Mouse (Mus musculus) cerebellum, adult 11 months (tissue): ENCODE measurements around the gene Klrb1.

Source experiments
- DNase-seq: peaks from one replicate; pipeline ENCODE4 v3.0.0; 2022

Klrb1 gene

DNA sequence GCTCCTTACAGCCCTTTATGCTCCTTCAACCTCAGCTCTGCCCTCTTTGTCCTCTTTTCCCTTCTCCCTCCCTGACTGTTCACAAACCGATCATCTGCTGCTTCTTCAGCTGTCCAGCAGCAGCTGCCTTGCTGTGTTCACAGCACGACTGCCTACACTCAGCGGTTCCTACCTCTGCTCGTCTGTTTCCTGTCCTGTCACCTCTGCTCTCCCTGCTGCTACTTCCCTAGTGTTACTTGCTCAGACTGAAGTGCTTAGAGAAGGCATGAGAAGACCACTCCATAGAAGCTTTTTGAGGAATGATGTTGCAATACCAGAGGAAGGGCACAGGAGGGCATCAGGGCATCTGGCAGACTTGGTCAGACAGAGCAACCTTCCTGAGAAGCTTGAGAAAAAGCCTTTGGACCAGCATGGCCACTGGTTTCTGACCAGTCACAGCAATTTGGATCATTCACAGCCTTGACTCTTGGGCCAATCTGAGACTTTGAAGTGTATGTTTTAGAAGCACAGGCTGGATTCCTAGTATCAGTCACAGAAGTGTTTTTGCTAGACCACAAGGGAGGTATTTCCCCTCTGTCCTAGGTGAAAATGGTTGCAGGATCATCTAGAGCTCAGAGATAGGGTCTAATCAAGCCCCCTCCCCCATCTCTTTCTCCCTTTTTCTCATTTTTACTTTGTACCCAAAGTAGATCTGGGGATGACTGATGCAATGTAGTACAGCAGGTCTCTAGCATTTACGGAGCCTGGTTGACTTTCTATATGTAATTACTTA, 11.2 kb upstream of the Klrb1 start:
- no peak for DNase-seq

DNA sequence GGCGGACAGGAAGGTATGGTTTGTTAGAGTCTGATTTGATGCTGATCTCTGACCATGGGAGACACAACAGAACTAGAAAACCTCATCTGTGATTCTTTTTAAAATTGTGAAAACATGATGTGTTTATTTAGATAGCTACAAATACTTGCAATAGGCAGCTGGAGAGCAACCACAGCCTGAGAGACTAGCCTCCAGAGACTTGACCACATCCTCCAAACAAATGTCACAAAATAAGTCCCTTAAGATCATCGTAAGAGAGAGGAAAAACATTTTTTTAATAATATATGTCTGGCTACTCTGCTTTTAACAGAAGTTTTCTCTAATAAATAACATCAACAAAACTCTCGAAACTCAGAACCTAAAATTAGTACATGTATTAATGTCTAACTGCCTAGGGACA, 9.2 kb upstream of the Klrb1 start:
- no peak for DNase-seq

DNA sequence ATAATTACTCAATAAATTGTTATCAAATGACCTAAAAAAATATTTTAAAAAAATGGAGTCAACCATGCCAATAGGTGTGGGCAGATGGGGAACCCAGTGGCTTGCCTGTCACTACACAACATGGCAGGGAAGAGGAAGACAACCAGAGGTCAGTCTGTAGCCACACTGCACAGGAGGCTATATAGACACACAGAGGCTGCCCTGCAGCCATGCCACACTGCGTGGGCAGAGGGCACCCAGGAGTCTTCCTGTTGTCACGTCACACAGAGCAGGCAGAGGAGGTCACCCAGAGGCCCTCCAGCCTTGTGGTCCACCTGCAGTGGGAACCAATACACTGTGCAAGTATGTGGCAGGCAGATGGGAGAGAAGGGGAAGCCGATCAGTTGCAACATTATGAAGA, 21.2 kb downstream of the Klrb1 start:
- DNase-seq, result no peak

DNA sequence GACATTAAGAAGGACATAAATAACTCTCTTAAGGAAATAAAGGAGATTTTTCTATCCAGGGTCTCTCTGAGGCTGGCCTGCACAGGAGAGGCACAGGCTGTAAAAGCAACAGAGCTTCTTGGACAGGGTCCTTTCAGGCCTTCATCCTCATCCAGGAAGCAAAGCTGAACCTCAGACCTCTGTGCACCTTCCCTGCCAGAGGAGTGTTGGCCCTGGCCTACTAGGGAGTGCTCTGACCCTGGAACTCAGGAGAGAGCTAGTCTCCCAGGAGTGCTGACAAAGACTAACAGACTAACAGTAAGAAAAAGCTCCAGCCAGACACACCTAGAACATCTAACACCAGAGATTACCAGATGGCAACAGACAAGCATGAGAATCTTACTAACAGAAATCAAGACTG, 43.3 kb downstream of the Klrb1 start:
- DNase-seq, result no peak

DNA sequence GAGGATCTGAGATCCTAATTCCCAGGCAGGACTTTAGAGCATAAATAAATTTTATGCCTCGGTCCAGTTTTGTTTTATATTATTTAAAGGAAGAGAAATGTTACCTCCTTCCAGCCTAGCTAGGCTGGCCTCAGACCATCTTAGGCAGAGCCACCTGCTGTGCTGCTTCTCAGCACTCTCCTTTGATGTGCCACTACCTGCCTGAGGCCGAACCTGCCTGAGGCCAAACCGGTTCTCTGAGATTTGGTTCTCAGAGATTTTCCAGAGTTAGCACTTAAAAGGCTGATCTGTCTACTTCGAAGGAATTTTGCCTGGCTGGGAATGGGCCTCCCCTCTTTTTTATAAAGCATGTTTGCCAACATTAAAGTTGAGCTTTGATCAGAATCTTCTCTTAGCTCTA, 52.9 kb downstream of the Klrb1 start:
- DNase-seq, result no peak

DNA sequence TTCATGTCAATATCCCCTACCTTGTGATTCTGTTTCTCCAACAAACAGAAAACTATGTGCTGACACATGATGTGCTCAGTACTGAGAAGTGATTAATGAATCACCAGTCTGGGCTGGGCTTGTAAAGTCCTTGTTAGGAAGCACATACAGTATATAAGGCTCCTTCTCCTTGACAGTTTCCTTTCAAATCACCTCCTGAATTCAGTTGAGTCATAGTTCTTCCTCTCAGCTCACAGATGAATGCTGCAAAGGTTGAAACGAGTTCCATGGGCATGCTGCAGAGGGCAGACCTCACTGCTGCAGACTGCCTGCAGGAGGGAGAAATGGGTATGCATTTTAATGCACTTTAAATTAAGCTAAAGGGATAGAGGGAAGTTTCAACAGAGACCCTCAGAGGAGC, 60.7 kb downstream of the Klrb1 start, which contains the start of gene Clec2h:
TSS of gene Clec2h (plus strand) at position 180 of the 400 bp plus-strand sequence.
- no peak for DNase-seq

DNA sequence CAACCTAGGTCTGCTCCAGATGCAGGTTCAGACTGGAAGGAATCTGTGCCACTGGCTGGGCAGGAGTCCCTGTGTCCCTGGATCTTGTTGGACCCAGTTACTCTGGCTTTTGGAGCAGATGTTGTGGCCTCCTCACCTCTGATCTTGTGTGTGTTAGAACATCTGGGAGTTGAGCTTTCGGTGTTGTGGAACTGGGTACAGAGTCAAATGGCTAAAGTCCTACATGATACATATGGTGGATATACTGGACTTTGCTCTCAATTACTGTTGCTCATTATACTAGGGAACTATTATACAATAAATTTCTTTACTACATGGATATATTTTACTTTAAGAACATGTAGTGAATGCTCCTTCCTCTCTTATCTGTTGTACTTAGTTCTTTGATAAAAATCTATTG, 61.6 kb downstream of the Klrb1 start:
- DNase-seq, result no peak
